Mouse (Mus musculus) 416B (cell line): Measurements from ENCODE around the gene Wdr75.

ENCODE experiments used
- DNase-seq: peaks from one replicate; pipeline ENCODE4 v3.0.0; 2011; ENCODE audit warnings: low read depth

Wdr75 gene

DNA sequence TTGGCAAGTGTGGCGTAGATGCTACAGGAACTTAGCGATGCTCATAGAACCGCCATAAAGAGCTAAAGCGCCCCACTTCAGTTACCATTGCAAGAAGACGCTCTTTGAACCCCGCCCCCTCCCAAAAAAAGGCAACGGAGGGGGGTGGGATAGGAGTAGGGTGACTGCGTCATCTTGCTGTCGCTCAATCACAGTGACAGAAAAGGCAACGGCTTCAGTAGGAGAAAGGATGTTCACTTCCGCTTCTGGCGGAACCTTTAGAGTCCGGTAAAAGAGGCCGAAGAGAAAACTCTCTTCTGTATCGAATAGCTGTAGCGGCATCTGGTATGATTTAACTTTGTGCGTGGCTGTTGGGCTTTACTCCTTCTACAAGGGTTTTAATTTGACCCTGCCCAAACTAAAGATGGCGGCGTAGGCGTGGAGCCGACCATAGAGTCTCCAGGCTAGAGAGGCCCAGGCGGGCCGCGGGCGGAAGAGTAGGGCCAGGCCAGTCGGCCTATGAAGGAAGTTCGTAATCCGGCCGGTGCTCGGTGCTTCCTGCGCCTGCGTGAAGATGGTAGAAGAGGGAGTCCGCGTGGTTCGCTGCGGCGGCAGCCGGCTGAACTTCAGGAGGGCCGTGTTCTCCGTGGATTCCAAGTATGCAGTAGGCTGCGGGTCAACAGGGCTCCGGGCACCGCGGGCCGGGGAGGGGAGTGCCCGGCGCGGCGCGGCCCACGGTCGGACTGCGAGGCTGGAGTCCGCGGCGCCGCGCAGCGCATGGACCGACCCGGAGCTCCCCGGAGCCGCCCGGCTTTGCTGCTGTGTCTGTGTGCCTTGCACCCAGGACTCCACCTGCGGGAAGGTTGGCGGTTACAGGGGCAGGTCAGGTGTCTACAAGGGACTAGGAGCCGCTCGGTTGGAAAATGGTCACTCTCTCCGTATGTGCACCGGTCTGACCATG lies at the start of gene Wdr75:
TSS of gene Wdr75 (plus strand) at position 198 of the 940 bp plus-strand sequence.
- DNase-seq: peak; percentile 94

DNA sequence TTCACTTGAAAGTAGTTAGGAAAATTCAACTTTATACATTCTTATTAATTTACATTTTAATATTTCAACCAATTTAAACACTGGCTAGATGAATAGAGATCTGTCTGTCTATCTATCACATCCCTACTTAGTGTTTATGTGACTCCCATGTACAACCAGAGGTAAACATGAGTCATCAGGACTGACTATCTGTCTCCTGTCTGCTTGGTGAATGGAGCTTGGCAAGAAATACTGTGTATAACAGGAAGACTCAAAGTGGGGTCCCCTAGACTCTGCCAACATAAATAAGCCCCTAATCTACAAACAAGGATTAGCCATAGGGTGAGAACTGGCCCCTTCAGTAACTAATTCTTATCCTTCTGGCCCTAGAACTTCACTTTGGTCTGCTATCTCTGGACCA lies 39.1 kb upstream of the Wdr75 start:
- no peak for DNase-seq

GRCm38 (mm10) chr1:45756707-45757106 lies 38.3 kb upstream of the Wdr75 start:
- no peak for DNase-seq

GRCm38 (mm10) chr1:45758011-45758410 lies 37.0 kb upstream of the Wdr75 start:
- DNase-seq: no peak

DNA sequence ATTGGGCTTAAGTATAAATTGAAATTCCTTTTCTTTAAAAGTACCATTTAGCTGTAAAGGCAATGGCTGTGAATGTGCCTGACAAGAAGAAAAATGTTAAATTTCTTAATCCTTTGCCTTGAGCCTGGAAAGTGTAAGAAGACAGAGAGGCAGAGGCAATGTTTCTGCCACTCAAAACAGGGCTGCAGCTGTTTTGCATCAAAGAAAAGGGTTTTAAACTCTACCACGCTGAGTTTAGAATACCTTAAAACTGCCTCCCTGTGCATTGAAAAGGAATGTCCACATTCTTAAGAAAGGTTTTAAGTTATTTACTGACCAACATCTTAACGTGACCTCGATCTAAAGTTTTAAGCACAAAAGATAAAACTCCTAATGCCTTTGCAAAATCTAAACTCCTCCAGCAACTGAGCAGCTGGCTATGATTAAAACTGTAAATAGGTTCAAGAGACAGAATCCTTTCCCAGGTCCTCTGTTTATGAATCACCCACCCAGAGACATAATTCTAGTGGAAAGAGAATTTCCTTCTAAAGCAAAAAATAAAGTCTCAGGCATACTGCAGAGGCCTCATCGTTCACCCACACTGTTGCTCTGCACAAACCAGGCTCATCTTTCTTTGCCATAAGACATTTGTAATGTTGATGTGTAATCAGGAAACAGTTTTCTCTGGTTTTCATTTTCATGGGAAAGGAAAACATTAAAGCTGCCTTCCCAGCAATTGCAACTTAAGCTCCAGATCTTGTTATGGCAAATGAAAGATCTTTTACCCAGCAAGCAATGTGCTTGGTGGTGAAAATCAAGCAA lies 34.1 kb upstream of the Wdr75 start:
- DNase-seq: no peak

- no peak for DNase-seq
These were observed 33.5 kb upstream of the Wdr75 start for GRCm38 (mm10) chr1:45761468-45761795.

DNA sequence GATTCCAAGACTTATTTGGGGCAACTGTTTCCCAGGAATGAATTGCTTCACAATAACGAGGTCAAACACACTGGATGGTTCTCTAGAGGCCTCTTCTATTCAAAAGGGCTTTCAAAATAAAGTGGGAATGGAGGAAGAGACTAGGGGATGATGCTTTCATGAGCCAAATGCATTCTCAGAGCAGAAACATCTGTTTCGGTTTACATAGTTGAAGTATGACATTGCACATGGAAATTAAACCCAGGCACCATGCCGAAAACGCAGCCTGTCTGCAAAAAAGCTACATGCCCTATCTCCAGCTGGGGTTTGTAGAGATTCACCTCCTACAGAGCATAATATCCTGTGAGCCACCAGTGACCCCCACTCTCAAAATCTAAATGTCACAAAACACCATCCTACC lies 29.3 kb upstream of the Wdr75 start:
- DNase-seq: no peak

DNA sequence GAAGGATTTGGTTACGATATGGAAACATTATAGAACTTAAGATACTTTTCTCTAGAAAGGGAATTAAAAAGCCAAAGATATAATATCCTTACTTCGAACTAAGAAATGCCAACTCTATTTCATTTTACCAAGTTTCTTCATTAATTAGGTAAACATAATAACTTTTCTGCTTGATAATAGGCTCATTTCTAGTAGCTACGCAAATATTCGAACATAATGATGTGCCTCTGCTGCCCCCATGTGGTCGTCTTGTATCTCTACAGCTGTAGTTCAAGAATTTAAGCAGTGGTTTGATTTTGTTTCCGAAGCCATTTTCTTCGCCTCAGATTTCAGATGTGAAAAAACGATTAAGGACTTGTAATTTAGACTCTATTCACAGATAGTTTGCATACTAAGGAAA lies 28.8 kb upstream of the Wdr75 start:
- peak; percentile 66 for DNase-seq

GRCm38 (mm10) chr1:45767533-45767932 lies 27.4 kb upstream of the Wdr75 start:
- DNase-seq: no peak

GRCm38 (mm10) chr1:45769321-45769720 lies 25.6 kb upstream of the Wdr75 start:
- no peak for DNase-seq

DNA sequence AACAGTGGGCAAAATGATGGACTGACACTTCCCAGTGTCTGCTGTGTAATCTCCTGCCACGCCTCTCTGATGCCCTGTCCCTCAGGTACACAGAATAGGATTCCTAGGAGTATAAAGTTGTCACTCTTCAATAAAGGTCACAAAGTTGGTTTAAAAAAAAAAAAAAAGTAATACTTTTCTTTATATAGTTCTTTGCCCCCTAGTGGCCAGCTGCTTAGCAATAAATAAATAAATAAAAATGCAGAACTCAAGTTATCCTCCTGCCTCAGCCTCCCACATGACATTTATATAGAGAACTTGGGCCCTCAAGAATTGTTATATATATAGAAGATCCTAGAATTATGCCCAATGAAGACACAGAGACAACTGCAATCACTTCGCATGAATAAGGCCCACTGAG lies 24.9 kb upstream of the Wdr75 start:
- peak; percentile 17 for DNase-seq

- no peak for DNase-seq
These were observed 14.2 kb upstream of the Wdr75 start for GRCm38 (mm10) chr1:45780606-45781288.

DNA sequence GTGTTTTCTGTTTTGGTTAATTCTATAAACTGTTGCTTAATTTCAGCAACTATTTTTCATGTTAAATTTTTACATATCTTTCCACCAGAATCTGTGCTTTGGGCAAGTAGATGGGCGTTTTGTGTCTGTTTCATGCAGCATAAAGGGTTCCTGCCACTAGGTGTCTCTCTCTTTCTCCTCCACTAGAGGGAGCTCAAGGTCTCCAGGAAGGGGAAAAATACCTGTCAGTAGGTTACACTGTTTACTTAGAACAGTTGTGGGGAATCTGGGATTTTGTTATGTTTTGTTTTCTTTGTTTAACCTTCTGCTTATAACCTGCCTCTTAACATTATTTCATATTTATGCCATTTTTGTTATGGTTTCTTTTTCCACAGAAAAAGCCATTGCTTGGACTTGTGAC lies 21.9 kb downstream of the Wdr75 start:
- DNase-seq: peak; percentile 63

DNA sequence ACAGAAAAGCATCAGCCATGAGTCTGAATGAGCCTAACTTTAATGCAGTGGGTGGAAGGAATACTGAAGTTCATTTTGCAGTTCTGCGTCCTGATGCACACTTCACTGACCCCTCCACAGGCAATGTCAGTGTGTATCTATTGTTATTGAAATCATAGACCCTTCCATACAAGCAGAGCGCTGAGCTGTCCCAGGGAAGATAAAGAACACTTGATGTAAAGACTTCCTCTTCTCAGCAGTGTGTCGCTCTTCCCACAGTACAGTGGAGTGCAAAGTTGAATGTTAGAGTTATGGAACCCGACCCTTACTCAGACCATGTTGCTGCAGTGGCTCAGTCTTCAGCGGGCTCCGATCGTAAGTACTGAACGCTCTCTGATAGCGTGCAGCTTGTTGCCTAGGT lies 23.6 kb downstream of the Wdr75 start:
- DNase-seq: no peak

DNA sequence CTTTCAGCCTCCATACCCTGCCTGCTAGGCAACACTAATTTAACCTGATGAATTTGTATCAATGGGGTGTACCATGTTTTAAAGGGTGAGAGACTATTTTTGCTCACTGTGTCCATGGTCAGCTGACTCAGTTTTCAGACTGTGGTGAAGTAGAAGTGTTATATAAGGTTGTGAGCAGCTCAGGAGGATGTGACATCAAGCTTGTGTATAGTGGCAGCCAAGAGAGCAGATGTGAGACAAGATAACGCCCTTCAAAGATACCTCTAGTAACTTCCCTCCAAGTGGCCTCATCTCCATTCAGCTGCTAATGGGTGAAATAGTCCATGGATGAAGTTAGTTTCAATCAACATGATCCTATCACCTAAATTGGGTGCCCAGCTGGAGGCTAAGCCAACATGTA lies 29.5 kb downstream of the Wdr75 start:
- DNase-seq: peak; percentile 34

DNA sequence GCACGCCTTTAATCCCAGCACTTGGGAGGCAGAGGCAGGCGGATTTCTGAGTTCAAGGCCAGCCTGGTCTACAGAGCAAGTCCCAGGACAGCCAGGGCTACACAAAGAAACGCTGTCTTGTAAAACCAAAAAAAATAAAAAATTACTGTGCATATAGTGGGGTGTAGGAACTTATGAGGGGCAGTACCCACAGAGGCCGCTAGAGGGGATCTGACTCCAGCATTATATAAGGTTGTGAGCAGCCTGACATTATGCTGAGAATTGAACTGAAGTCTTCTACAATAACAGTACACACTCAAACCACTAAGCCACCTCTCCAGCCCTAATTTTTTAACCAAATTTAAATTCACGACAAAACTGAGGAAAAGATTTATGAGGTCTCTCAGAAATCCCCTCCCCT lies 30.2 kb downstream of the Wdr75 start:
- peak; percentile 78 for DNase-seq

DNA sequence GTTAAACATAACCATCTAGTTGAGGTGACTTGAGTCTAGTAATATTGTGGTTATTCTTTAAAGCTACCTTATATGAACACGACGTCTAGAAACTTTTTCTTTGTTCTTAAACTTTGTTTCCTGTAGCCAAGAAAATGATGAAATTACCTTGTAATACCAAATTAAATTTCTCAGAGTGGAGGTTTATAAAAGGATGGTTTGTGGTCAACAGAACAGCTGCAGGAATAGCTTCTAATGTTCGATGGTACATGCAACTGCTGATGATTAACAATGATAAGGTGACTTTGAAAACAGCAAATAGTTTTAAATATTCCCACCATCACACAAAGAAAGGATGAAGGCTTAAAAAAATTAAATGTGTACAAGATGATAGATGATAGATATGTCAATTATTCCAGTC lies 30.7 kb downstream of the Wdr75 start:
- no peak for DNase-seq

DNA sequence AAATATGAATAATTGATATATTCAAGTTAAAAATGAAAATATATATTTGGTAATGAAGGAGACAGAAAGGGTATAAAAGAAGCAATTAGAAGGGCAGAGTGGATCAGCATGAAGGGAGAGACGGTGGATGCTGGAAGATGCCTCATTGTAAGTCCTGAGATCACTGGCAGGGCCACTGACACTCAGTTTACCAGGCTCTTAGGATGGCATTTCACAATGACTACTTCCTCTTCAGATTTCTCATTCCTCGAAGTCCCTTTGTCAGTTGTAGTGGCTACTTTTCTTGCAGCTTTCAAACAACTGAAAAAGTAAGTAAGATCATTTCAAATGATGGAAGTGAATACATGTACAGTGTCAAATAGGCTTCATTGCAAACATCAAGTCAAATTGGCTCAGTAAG lies 31.2 kb downstream of the Wdr75 start:
- peak; percentile 6 for DNase-seq

DNA sequence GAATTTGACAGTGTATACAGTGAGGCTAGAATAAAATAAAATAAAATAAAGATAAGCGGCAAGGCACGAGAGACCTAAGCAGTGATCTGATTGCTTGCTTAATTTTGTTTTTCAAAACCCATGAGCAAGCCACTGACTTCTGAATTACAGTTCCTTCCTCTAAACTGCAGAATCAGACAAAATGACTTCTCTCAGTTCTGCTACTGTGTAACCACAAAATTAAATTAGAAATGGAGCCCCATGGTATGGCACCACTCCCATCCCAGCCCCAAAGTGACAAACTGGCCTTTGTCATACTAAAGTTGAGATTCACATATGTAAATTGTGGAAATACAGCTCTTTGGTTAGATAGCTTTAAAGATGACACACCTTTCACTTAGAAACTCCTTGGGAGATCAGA lies 31.8 kb downstream of the Wdr75 start:
- DNase-seq: no peak

DNA sequence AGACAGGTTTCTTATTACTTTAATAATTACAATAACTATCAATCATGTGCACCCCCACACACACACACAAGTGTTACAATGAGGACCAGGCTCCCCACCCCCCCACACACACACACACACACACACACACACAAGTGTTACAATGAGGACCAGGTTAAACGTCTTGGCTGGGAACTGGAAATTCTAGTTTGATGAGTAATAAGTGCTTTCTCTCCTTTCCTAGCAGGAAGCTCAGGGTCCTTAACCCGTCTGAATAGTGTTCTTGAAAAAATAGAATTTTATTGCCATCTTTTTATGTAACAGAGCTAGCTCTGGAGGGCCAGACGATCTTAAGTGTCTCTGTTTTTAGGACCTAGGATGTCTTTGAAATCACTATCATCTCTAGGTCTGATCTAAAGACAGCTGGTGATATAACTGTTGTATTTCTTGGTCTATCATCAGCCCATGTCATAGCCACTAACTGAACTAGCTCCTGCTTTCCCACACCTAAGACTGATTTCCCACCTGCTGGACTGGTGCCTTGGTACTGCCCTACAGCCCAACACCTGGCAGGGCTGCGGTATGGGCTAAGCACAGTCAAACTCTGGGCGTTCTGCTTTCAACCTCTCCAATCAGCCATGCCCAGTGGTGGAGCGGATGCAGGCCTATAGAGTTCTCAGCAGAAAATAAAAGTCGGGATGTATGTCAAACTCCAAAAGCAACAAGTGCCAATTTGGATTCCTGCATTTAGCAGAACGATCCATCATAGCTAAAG lies 35.7 kb downstream of the Wdr75 start:
- no peak for DNase-seq

DNA sequence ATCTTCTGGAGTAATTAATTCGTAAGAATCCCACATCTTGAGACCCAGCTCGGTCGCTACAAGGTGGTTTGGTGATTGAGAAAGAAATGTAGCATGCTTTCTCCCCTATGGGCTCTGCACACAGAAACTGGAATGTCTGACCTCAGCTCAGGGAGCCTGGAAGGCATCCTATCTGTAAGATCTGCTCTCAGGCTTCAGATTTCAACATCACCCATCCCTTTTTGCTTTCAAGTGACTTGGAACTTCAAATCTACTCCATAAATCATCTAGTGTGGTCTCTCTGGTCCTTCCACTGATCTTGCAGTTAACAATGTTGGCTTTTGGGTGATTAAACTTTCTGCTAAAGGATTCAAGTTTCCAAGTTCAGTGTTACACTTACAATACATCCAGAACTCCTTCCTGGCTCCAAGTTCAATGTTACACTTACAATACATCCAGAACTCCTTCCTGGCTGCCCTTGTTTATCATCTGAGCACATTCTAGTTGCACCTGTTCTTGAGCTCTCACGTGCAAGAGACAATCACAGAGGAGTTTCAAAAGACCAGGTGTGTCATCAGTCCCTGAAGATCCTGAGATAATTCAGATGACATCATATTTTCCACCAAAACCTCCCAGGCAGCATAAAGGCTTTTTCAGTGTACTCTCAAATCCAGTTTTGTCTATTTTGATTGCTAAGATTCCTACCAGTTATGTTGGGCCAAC lies 40.5 kb downstream of the Wdr75 start:
- no peak for DNase-seq
